Comparison of ENCODE assay signal across 8 mouse cellular contexts in genomic region chr3:51483741-51484359, GRCm38 (mm10). TPM values are rescaled to one million over a fixed set of nuclear protein-coding genes. Genes with fewer than 3 reads are reported as not detected.
DNase-seq lines count a peak whose midpoint lies in the region; ATAC-seq and TF ChIP-seq lines count a peak whose summit lies in the region.

Gene Rab33b (plus strand): TSS chr3:51483920.

- WGBS in heart, embryonic 12.5 days: under 1% methylated on average over 68 of the region's 70 CpGs
- under 1% methylated on average over 70 of the region's 70 CpGs for WGBS in kidney, postnatal 0 days
- 0% methylated on average over 69 of the region's 70 CpGs for WGBS in liver, embryonic 11.5 days
- under 1% methylated on average over 68 of the region's 70 CpGs for WGBS in stomach, embryonic 14.5 days

- H3K36me3 ChIP-seq in heart, embryonic 12.5 days: peaks cover 4% of the 10 kb centered on the region; the same call in 1 of the 2 replicates
- H3K36me3 ChIP-seq in kidney, postnatal 0 days (ENCODE audit: insufficient read depth, low read length): no peaks in the 10 kb centered on the region
- H3K36me3 ChIP-seq in liver, embryonic 11.5 days (ENCODE audit: control insufficient read depth, insufficient read depth, low read length): no peaks in the 10 kb centered on the region
- no peaks in the 10 kb centered on the region for H3K36me3 ChIP-seq in stomach, embryonic 14.5 days (ENCODE audit: control insufficient read depth, insufficient read depth, low read length)

- peak; percentile 47; the same call in 1 of the 2 replicates for TF ChIP-seq CTCF in kidney, postnatal 0 days (IDR thresholded peaks at IDR 0.05; ENCODE audit: low read depth)

- H3K9ac ChIP-seq in heart, embryonic 12.5 days: peak within 1 kb of the TSS; percentile 90
- peak within 1 kb of the TSS; percentile 91 for H3K9ac ChIP-seq in kidney, postnatal 0 days (ENCODE audit: low read depth, low read length)
- H3K9ac ChIP-seq in liver, embryonic 11.5 days (ENCODE audit: low read depth, low read length): peak within 1 kb of the TSS; percentile 93
- H3K9ac ChIP-seq in stomach, embryonic 14.5 days (replicated peaks; ENCODE audit: low read depth, low read length): peak within 1 kb of the TSS; percentile 77

- H3K4me1 ChIP-seq in heart, embryonic 12.5 days (replicated peaks): peaks cover 21% of the 10 kb centered on the region
- H3K4me1 ChIP-seq in kidney, postnatal 0 days (replicated peaks; ENCODE audit: insufficient read depth, low read length): 0 out of 2 replicates have a peak, but pooled peaks cover 18% of the 10 kb centered on the region
- peaks cover 16% of the 10 kb centered on the region for H3K4me1 ChIP-seq in liver, embryonic 11.5 days (replicated peaks; ENCODE audit: control insufficient read depth, insufficient read depth, low read length)
- peaks cover 13% of the 10 kb centered on the region; the same call in 1 of the 2 replicates for H3K4me1 ChIP-seq in stomach, embryonic 14.5 days (ENCODE audit: control insufficient read depth, insufficient read depth, low read length)

- H3K4me3 ChIP-seq in heart, embryonic 12.5 days: peak within 1 kb of the TSS; percentile 77
- peak within 1 kb of the TSS; percentile 84 for H3K4me3 ChIP-seq in kidney, postnatal 0 days (replicated peaks; ENCODE audit: low read depth, low read length)
- peak within 1 kb of the TSS; percentile 84 for H3K4me3 ChIP-seq in liver, embryonic 11.5 days (ENCODE audit: low read depth, low read length)
- peak within 1 kb of the TSS; percentile 82 for H3K4me3 ChIP-seq in stomach, embryonic 14.5 days (ENCODE audit: low read depth, low read length)

- H3K27ac ChIP-seq in heart, embryonic 12.5 days (ENCODE audit: poor library complexity, severe bottlenecking): peak within 1 kb of the TSS; percentile 91
- peak within 1 kb of the TSS; percentile 97 for H3K27ac ChIP-seq in kidney, postnatal 0 days
- peak within 1 kb of the TSS; percentile 88 for H3K27ac ChIP-seq in liver, embryonic 11.5 days (ENCODE audit: low read depth, low read length)
- peak within 1 kb of the TSS; percentile 95 for H3K27ac ChIP-seq in stomach, embryonic 14.5 days (ENCODE audit: low read length)

- DNase-seq in CD4-positive helper T cell, adult 2 months (ENCODE audit: low read depth, low spot score): peak; percentile 98
- peak; percentile 90 for DNase-seq in brain, embryonic 18.5 days (ENCODE audit: low read depth, low spot score)
- DNase-seq in kidney, postnatal 0 days (ENCODE audit: low spot score): peak; percentile 99
- DNase-seq in liver, embryonic 11.5 days (ENCODE audit: low spot score): peak; percentile 98
- peak; percentile 98 for DNase-seq in naive thymus-derived CD4-positive, alpha-beta T cell, adult 2 months (ENCODE audit: low read depth)

- no peaks in the 10 kb centered on the region for H3K9me3 ChIP-seq in heart, embryonic 12.5 days (replicated peaks)
- H3K9me3 ChIP-seq in kidney, postnatal 0 days (replicated peaks; ENCODE audit: low read length): no peaks in the 10 kb centered on the region
- H3K9me3 ChIP-seq in liver, embryonic 11.5 days (ENCODE audit: control insufficient read depth, low read length): no peaks in the 10 kb centered on the region
- H3K9me3 ChIP-seq in stomach, embryonic 14.5 days (ENCODE audit: control insufficient read depth, low read depth, low read length): no peaks in the 10 kb centered on the region

- no peaks in the 10 kb centered on the region for H3K27me3 ChIP-seq in heart, embryonic 12.5 days (replicated peaks)
- H3K27me3 ChIP-seq in kidney, postnatal 0 days (ENCODE audit: insufficient read depth, low read length): no peaks in the 10 kb centered on the region
- no peaks in the 10 kb centered on the region for H3K27me3 ChIP-seq in liver, embryonic 11.5 days (replicated peaks; ENCODE audit: control insufficient read depth, insufficient read depth, low read length)
- H3K27me3 ChIP-seq in stomach, embryonic 14.5 days (ENCODE audit: control insufficient read depth, insufficient read depth, low read length): no peaks in the 10 kb centered on the region

- peak; percentile 85 for ATAC-seq in erythroid progenitor cell, adult 5-6 weeks (replicated peaks; ENCODE audit: low FRiP score, poor library complexity, severe bottlenecking)
- peak; percentile 96 for ATAC-seq in heart, embryonic 12.5 days (ENCODE audit: insufficient number of reproducible peaks, low FRiP score)
- peak; percentile 99 for ATAC-seq in kidney, postnatal 0 days (replicated peaks; ENCODE audit: low FRiP score, low read depth)
- ATAC-seq in liver, embryonic 11.5 days (replicated peaks; ENCODE audit: low FRiP score): peak; percentile 96
- ATAC-seq in stomach, embryonic 14.5 days (ENCODE audit: insufficient number of reproducible peaks, insufficient read depth, low FRiP score, low read depth): peak; percentile 97

- peak within 1 kb of the TSS; percentile 87 for H3K4me2 ChIP-seq in heart, embryonic 12.5 days
- H3K4me2 ChIP-seq in kidney, postnatal 0 days (ENCODE audit: low read length): peak within 1 kb of the TSS; percentile 86
- peak within 1 kb of the TSS; percentile 93 for H3K4me2 ChIP-seq in liver, embryonic 11.5 days
- peak within 1 kb of the TSS; percentile 80 for H3K4me2 ChIP-seq in stomach, embryonic 14.5 days (replicated peaks; ENCODE audit: low read depth, low read length)

RNA-seq across cellular contexts. Expression of gene Rab33b, which starts in this region (rescaled TPM):
- 2.5 and 5.4 TPM in 2 replicates for total RNA-seq in erythroid progenitor cell, adult 5-6 weeks (2015; ENCODE audit: low replicate concordance)
- total RNA-seq in erythroid progenitor cell, adult 5-6 weeks (2017; ENCODE audit: low replicate concordance): 2.2 and 2.9 TPM in 2 replicates
- polyA plus RNA-seq in heart, embryonic 12.5 days (2016; fragmentation: Nextera tagmentation; extraction: Ambion mirVana): 16.7 and 17.4 TPM in 2 replicates
- 21.6 and 21.9 TPM in 2 replicates for polyA plus RNA-seq in kidney, postnatal 0 days (2015; fragmentation: Nextera tagmentation; extraction: Ambion mirVana)
- polyA plus RNA-seq in liver, embryonic 11.5 days (2014; fragmentation: Nextera tagmentation; extraction: Ambion mirVana): 9.4 and 10.1 TPM in 2 replicates
- 21.9 and 26.5 TPM in 2 replicates for polyA plus RNA-seq in stomach, embryonic 14.5 days (2014; fragmentation: Nextera tagmentation; extraction: Ambion mirVana)

Comparison
In these comparisons a context has a peak if more than half of its experiments do, and no peak if none do; other contexts are left out.
1. Peak in every context shown above with its lines: DNase-seq, ATAC-seq, H3K4me3 ChIP-seq and H3K27ac ChIP-seq.